ENCODE assay signal across 14 mouse cellular contexts in the genomic region with DNA sequence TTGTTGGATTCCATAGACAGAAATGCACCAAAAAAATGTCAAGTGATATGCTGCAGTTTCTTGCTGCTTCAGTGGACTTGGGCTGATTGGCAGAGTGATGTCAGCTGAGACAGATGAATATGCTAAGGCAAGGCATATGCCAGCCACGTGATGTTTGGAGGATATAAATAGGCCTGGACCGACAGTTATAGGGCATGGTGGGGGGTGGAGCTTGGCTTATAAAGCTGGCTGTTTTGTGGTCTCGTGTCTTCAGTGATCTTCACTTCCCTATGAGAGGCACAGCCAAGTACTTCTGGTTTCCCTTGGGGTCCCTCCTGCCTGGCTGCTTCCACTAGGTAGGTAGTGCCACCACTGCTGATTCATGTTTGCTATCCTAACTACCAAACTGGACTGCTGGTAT. TPM values are rescaled to one million over a fixed set of nuclear protein-coding genes. Genes with fewer than 3 reads are reported as not detected.
A peak's percentile ranks its signal among the peaks of the same experiment; 100 is the strongest.
DNase-seq lines count a peak whose midpoint lies in the region; ATAC-seq and TF ChIP-seq lines count a peak whose summit lies in the region.
"Had no signal": no experiment of that assay in that cellular context is flagged by ENCODE, and none has a peak within 500 bp of the region (broad histone marks: within the 10 kb centered on the region; RNA-seq: fewer than 3 reads in every experiment).

No protein-coding gene starts in this region.

- H3K4me1 ChIP-seq in liver, postnatal 0 days (ENCODE audit: insufficient read depth) = peaks cover 26% of the 10 kb centered on the region
- H3K4me1 ChIP-seq in liver, embryonic 11.5 days (replicated peaks; ENCODE audit: control insufficient read depth, insufficient read depth, low read length) = peaks cover 19% of the 10 kb centered on the region

- H3K4me3 ChIP-seq in liver, postnatal 0 days (ENCODE audit: low read depth, low read length) = no peak overlapping the region
- H3K4me3 ChIP-seq in liver, embryonic 11.5 days (ENCODE audit: low read depth, low read length) = no peak overlapping the region
- H3K4me3 ChIP-seq: limb, embryonic 15.5 days had no signal

- no peak overlapping the region for H3K9ac ChIP-seq in liver, postnatal 0 days (replicated peaks)
- H3K9ac ChIP-seq in liver, embryonic 11.5 days (ENCODE audit: low read depth, low read length) = no peak overlapping the region
- H3K9ac ChIP-seq: hindbrain, embryonic 14.5 days; limb, embryonic 15.5 days had no signal

- peak; percentile 45 for DNase-seq in liver, postnatal 0 days
- DNase-seq in liver, embryonic 11.5 days (ENCODE audit: low spot score) = no peak
- DNase-seq in T-cell, adult 2 months (ENCODE audit: low spot score) = peak; percentile 14
- DNase-seq in heart, postnatal 14 days = peak; percentile 18 to 31
- peak; percentile 41 to 51 for DNase-seq in spleen, adult 18-20 months
- no peak for DNase-seq in embryo, embryonic 9.5 days (ENCODE audit: extremely low spot score)
- DNase-seq in MN1 (ENCODE audit: low spot score) = no peak
- DNase-seq: adrenal gland, adult 8-10 months; cerebellum, adult 2 months had no signal

- TF ChIP-seq CTCF in liver, postnatal 0 days (IDR thresholded peaks at IDR 0.05; ENCODE audit: low read depth) = no peak

- intact Hi-C loops in heart, postnatal 14 days (cut with DNase I) = loop anchor here (5.0 to 10.0 kb wide), 2 partner anchors 116 to 284 kb away; a partner anchor contains a TSS

- WGBS in liver, postnatal 0 days (ENCODE audit: insufficient replicate concordance) = 51% methylated on average over 3 of the region's 3 CpGs
- 82% methylated on average over 3 of the region's 3 CpGs for WGBS in liver, embryonic 11.5 days

- H3K36me3 ChIP-seq in liver, postnatal 0 days (replicated peaks; ENCODE audit: insufficient read depth, low read length) = no peaks in the 10 kb centered on the region
- H3K36me3 ChIP-seq in liver, embryonic 11.5 days (ENCODE audit: control insufficient read depth, insufficient read depth, low read length) = peaks cover 11% of the 10 kb centered on the region; the same call in 1 of the 2 replicates

- H3K27ac ChIP-seq in liver, postnatal 0 days (ENCODE audit: low read depth) = no peak overlapping the region
- H3K27ac ChIP-seq in liver, embryonic 11.5 days (ENCODE audit: low read depth, low read length) = no peak overlapping the region
- H3K27ac ChIP-seq: hindbrain, embryonic 14.5 days; kidney, postnatal 0 days; limb, embryonic 15.5 days had no signal

- H3K9me3 ChIP-seq in liver, postnatal 0 days (ENCODE audit: low read length) = peaks cover 3% of the 10 kb centered on the region
- peaks cover 12% of the 10 kb centered on the region; the same call in 1 of the 2 replicates for H3K9me3 ChIP-seq in liver, embryonic 11.5 days (ENCODE audit: control insufficient read depth, low read length)
- H3K9me3 ChIP-seq: limb, embryonic 15.5 days had no signal

- H3K4me2 ChIP-seq in liver, postnatal 0 days (ENCODE audit: low read depth, low read length) = no peak overlapping the region
- H3K4me2 ChIP-seq in liver, embryonic 11.5 days = no peak overlapping the region
- H3K4me2 ChIP-seq: hindbrain, embryonic 14.5 days; limb, embryonic 15.5 days had no signal

- no peak for TF ChIP-seq EP300 in liver, postnatal 0 days (IDR thresholded peaks at IDR 0.05; ENCODE audit: low read depth)

- H3K27me3 ChIP-seq in liver, postnatal 0 days (ENCODE audit: insufficient read depth, low read length) = no peaks in the 10 kb centered on the region
- no peaks in the 10 kb centered on the region for H3K27me3 ChIP-seq in liver, embryonic 11.5 days (replicated peaks; ENCODE audit: control insufficient read depth, insufficient read depth, low read length)
- H3K27me3 ChIP-seq: limb, embryonic 15.5 days had no signal

- ATAC-seq in liver, postnatal 0 days = no peak
- ATAC-seq in liver, embryonic 11.5 days (replicated peaks; ENCODE audit: low FRiP score) = no peak

RNA-seq across cellular contexts. Expression of a gene that starts 2.2 kb away (rescaled TPM):
- 12.3 and 13.0 TPM in 2 replicates for polyA plus RNA-seq in liver, postnatal 0 days (2015; fragmentation: Nextera tagmentation; extraction: Ambion mirVana)
- polyA plus RNA-seq in liver, embryonic 11.5 days (2014; fragmentation: Nextera tagmentation; extraction: Ambion mirVana) = 67.9 and 68.3 TPM in 2 replicates
- 10 to 100 TPM; 11.6 to 12.8 TPM for total RNA-seq in heart, postnatal 14 days (2021)

RNA-seq across cellular contexts. Expression of a gene that starts 44.8 kb away (rescaled TPM):
- 3.6 and 6.0 TPM in 2 replicates for polyA plus RNA-seq in liver, postnatal 0 days (2015; fragmentation: Nextera tagmentation; extraction: Ambion mirVana)
- polyA plus RNA-seq in liver, embryonic 11.5 days (2014; fragmentation: Nextera tagmentation; extraction: Ambion mirVana) = 24.1 and 27.6 TPM in 2 replicates
- 1 to 10 TPM; 3.7 to 5.2 TPM for total RNA-seq in heart, postnatal 14 days (2021)
- total RNA-seq: G1E; megakaryocyte-erythroid progenitor cell, adult 5-6 weeks had no signal
- polyA plus RNA-seq: G1E had no signal

RNA-seq across cellular contexts. Expression of a gene that starts 57.3 kb away (rescaled TPM):
- polyA plus RNA-seq in liver, postnatal 0 days (2015; fragmentation: Nextera tagmentation; extraction: Ambion mirVana) = 0.08 and 0.14 TPM in 2 replicates
- 0.04 and 0.09 TPM in 2 replicates for polyA plus RNA-seq in liver, embryonic 11.5 days (2014; fragmentation: Nextera tagmentation; extraction: Ambion mirVana)
- 1 to 10 TPM in 1 of 2 experiments, under 1 TPM in 1; 0.71 to 1.2 TPM for total RNA-seq in heart, postnatal 14 days (2021)
- total RNA-seq: G1E; megakaryocyte-erythroid progenitor cell, adult 5-6 weeks had no signal
- polyA plus RNA-seq: G1E had no signal

Comparison
In these comparisons a context has a peak if more than half of its experiments do, and no peak if none do; other contexts are left out.
1. DNase-seq: peak in liver, postnatal 0 days (single experiment), T-cell, adult 2 months (single experiment), heart, postnatal 14 days (2 of 2) and spleen, adult 18-20 months (2 of 2); none in liver, embryonic 11.5 days (single experiment), embryo, embryonic 9.5 days (single experiment) and MN1 (single experiment).